Mouse (Mus musculus): Measurements from ENCODE around the gene Phb.

GRCm38 (mm10) chr11:95704032-95704969 is 37.5 kb downstream of the Phb start:
- TF ChIP-seq CTCF (IDR thresholded peaks at IDR 0.05; ENCODE audit: low read depth) (no peak), EP300 (IDR thresholded peaks at IDR 0.05; ENCODE audit: low read depth) (no peak)
